Mouse (Mus musculus) stomach, postnatal 0 days (tissue): ENCODE results near the gene Fhit.

ENCODE experiments used
- CTCF ChIP-seq: IDR thresholded peaks from 2 replicates; pipeline ENCODE4 v1.5.1; 2016; ENCODE audit warnings: antibody characterized with exemption, low read depth, mild to moderate bottlenecking, moderate library complexity
- EP300 ChIP-seq: optimal IDR thresholded peaks from 2 replicates; pipeline ENCODE3; 2016; ENCODE audit warnings: antibody characterized with exemption

GRCm38 (mm10) chr14:9721917-9722472 is 1439.8 kb downstream of the Fhit start:
- peak; percentile 52 for TF ChIP-seq CTCF
- TF ChIP-seq EP300, result no peak
